Mouse (Mus musculus): ENCODE measurements around the gene Ssrp1. TPM values are rescaled to one million over a fixed set of nuclear protein-coding genes. Genes with fewer than 3 reads are reported as not detected.

Ssrp1 gene
- polyA plus RNA-seq (2017; shearing (Covaris generic)), result 100 to 1,000 TPM; 147 to 202 TPM

- peak; percentile 93 for ATAC-seq
Observed at GRCm38 (mm10) chr2:85037047-85038026, at the start of gene Ssrp1, which contains the start of gene P2rx3. Gene Ssrp1, plus strand, starts transcription at chr2:85037234. Gene P2rx3, minus strand, starts transcription at chr2:85037462.

- ATAC-seq, result no peak
Observed at GRCm38 (mm10) chr2:84987930-84988329, 49.1 kb upstream of the Ssrp1 start, which contains the start of gene Prg3. Gene Prg3, plus strand, starts transcription at chr2:84988215.

- ATAC-seq, result no peak
Observed at GRCm38 (mm10) chr2:84996376-84996775, 40.7 kb upstream of the Ssrp1 start.

- ATAC-seq, result no peak
Observed at GRCm38 (mm10) chr2:84999486-85000181, 37.4 kb upstream of the Ssrp1 start.

GRCm38 (mm10) chr2:85001497-85001896 is 35.5 kb upstream of the Ssrp1 start:
- no peak for ATAC-seq

GRCm38 (mm10) chr2:85002575-85002974 is 34.5 kb upstream of the Ssrp1 start:
- no peak for ATAC-seq

- no peak for ATAC-seq
Observed at GRCm38 (mm10) chr2:85004341-85004740, 32.7 kb upstream of the Ssrp1 start.

GRCm38 (mm10) chr2:85006600-85006999 is 30.4 kb upstream of the Ssrp1 start:
- ATAC-seq, result no peak

- peak; percentile 78 for ATAC-seq
Observed at GRCm38 (mm10) chr2:85007729-85008128, 29.3 kb upstream of the Ssrp1 start.

- ATAC-seq, result no peak
Observed at GRCm38 (mm10) chr2:85009212-85009611, 27.8 kb upstream of the Ssrp1 start.

- ATAC-seq, result no peak
Observed at GRCm38 (mm10) chr2:85011906-85012604, 25.0 kb upstream of the Ssrp1 start.

GRCm38 (mm10) chr2:85012679-85013078 is 24.4 kb upstream of the Ssrp1 start:
- ATAC-seq, result no peak

GRCm38 (mm10) chr2:85013826-85014587 is 23.0 kb upstream of the Ssrp1 start:
- ATAC-seq, result no peak

GRCm38 (mm10) chr2:85014588-85014982 is 22.4 kb upstream of the Ssrp1 start:
- no peak for ATAC-seq

GRCm38 (mm10) chr2:85022043-85022442 is 15.0 kb upstream of the Ssrp1 start:
- no peak for ATAC-seq

- ATAC-seq, result no peak
Observed at GRCm38 (mm10) chr2:85026178-85026577, 10.9 kb upstream of the Ssrp1 start.

GRCm38 (mm10) chr2:85027281-85027680 is 9.8 kb upstream of the Ssrp1 start:
- ATAC-seq, result no peak

GRCm38 (mm10) chr2:85029897-85030296 is 7.1 kb upstream of the Ssrp1 start:
- no peak for ATAC-seq

- no peak for ATAC-seq
Observed at GRCm38 (mm10) chr2:85030989-85031388, 6.0 kb upstream of the Ssrp1 start.

GRCm38 (mm10) chr2:85033121-85033520 is 3.9 kb upstream of the Ssrp1 start:
- no peak for ATAC-seq

- ATAC-seq, result no peak
Observed at GRCm38 (mm10) chr2:85034169-85034568, 2.9 kb upstream of the Ssrp1 start.

GRCm38 (mm10) chr2:85036507-85037046 is 457 bp upstream of the Ssrp1 start:
- peak; percentile 14 for ATAC-seq
